Mouse (Mus musculus) effector memory CD4-positive, alpha-beta T cell, adult 5 months (primary cell): ENCODE data around the gene Prr7. TPM values are rescaled to one million over a fixed set of nuclear protein-coding genes. Genes with fewer than 3 reads are reported as not detected.

Experiments used
- polyA plus RNA-seq: library from polyadenylated mRNA; unstranded; fragments of 100-300 nt; shearing (Covaris generic); gene quantifications from one replicate; pipeline ENCODE4 v1.2.1, GENCODE M21; 2017

Prr7 gene
- polyA plus RNA-seq: 17.7 TPM

DNA sequence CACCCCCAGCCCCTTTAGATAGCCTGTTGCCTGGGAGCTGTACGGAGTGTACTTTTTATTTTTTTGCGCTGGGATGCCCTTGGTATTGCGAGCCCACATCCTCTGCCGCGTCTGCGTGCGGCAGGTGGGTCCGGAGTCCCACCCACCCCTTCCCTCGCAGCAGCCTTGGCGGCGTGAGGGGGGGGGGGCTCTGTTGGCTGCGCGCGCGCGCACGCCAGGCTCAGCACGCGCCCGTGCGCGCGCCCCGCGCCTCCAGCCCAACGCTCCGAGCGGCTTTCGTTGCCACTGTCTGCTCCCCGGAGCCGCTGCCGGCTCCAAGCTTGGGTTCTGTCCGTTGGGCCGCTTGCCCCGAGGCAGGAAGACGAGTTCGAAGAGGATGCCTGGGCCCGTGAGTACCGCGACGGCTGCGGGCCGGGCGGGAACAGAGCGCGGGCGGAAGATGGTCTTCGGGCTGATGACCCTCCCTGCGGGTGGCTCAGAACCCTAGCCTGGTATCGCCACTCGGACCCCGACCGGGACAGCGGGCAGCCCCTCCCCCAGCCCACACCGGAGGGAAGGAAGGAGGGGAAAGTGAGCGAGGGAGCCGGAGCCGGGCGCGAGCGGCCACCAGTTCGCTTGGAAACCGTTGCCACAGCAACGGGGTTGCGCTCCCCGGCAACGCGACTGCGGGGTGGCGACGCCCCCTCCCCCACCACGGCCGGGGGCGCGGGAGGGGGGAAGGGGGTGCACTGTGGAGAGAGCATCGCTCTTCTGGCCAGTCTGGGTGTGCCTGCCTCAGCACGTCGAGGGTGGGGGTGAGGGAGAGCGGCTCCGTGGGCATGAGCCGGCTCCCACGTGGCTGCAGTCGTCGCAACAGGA, at the start of gene Prr7:
Prr7 (plus strand) TSS at position 241 of the 858 bp plus-strand sequence.

GRCm38 (mm10) chr13:55414743-55415380, 49.2 kb upstream of the Prr7 start, which contains the start of gene Pfn3:
Pfn3 (minus strand) TSS chr13:55415232.

GRCm38 (mm10) chr13:55426613-55427012, 37.5 kb upstream of the Prr7 start, which contains the start of gene F12:
F12 (minus strand) TSS chr13:55426793.

DNA sequence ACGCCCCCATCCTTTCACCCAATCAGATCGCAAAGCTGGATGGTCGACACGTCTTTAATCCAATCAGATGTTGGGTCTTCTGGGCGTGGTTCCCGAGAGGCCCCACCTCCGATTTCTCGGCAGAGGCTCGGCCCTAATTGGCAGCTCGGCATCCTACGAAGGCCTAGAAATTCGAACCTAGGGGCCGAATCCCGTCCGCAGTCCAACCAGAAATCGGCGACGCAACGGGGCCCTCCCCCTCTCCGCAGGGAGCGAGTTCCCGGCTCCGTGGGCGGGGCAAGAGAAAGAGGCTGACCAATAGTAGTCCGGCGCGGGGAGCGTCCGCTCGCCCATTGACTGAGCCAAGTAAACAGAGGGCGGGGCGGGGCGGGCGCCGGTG, 19.1 kb upstream of the Prr7 start, which contains the start of gene Grk6:
Grk6 (plus strand) TSS at position 136 of the 379 bp plus-strand sequence.

DNA sequence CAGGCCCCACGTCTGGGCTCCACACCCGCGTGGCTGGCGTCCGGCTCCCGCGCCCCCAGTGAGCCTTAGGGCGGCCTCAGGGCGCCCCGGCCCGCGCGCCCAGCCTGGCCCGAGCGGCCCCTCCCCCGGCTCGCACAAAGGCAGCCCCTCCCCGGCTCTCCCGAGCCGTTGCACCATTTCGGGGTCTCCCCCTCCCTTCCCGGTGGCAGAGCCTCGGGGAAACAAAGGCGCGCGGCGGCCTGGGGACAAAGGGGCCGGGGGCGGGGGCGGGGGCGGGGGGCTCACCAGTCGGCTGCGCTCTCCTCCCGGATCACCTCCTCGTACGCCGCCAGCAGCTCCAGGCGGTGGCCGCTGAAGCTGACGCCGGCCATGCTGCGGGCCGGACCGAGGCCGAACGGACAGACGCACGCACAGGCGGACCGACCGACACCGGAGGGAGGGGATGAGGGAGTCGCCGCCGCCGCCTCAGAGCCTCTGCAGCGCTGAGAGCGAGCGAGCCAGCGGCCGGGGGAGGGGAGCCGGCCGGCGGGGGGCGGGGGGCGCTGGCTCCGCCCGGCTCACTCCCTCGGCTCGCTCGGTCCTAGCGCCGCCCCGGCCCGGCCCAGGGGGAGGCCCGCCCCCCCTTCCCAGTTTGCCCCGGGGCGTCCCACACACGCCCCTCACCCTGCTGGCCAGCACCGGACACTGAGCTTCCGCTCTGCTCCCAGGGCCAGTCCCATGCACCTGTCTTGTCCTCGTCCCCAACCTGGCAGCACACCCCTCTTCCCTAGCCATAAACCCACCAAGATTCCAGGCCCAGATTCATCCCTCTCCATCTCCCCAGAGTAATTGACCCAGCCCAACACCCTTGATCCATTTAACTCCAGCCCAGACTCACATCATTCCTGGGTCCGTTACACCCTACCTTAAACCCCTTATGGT, 23.8 kb downstream of the Prr7 start, which contains the start of gene Dbn1:
Dbn1 (minus strand) TSS at position 534 of the 921 bp plus-strand sequence.

GRCm38 (mm10) chr13:55513111-55513748, 49.2 kb downstream of the Prr7 start, which contains the start of gene Pdlim7:
Pdlim7 (minus strand) TSS chr13:55513676.

Other genes with a start within 250 kb of the Prr7 start
- 243 TPM for gene Prelid1, start 143.8 kb upstream of the Prr7 start, polyA plus RNA-seq
- gene Rab24, start 142.3 kb upstream of the Prr7 start, polyA plus RNA-seq: 90.5 TPM
- gene Mxd3, start 134.4 kb upstream of the Prr7 start, polyA plus RNA-seq: 1.1 TPM
- gene Lman2, start 101.5 kb upstream of the Prr7 start, polyA plus RNA-seq: 121 TPM
- 82.6 TPM for gene Rgs14, start 94.5 kb upstream of the Prr7 start, polyA plus RNA-seq
- gene Slc34a1, start 66.1 kb upstream of the Prr7 start, polyA plus RNA-seq: not detected
- gene Pfn3, start 49.0 kb upstream of the Prr7 start, polyA plus RNA-seq: not detected
- gene F12, start 37.5 kb upstream of the Prr7 start, polyA plus RNA-seq: not detected
- 328 TPM for gene Grk6, start 19.2 kb upstream of the Prr7 start, polyA plus RNA-seq
- gene Dbn1, start 23.8 kb downstream of the Prr7 start, polyA plus RNA-seq: not detected
- 10.0 TPM for gene Pdlim7, start 49.4 kb downstream of the Prr7 start, polyA plus RNA-seq
- 0.24 TPM for gene Dok3, start 65.0 kb downstream of the Prr7 start, polyA plus RNA-seq
- 60.4 TPM for gene Ddx41, start 72.4 kb downstream of the Prr7 start, polyA plus RNA-seq
- 63.5 TPM for gene Fam193b, start 106.9 kb downstream of the Prr7 start, polyA plus RNA-seq
- 214 TPM for gene Tmed9, start 109.5 kb downstream of the Prr7 start, polyA plus RNA-seq
- gene B4galt7, start 135.6 kb downstream of the Prr7 start, polyA plus RNA-seq: 28.4 TPM
- 16.7 TPM for gene Caml, start 158.7 kb downstream of the Prr7 start, polyA plus RNA-seq
- gene Ddx46, start 170.8 kb downstream of the Prr7 start, polyA plus RNA-seq: 68.8 TPM
- gene B230219D22Rik, start 228.9 kb downstream of the Prr7 start, polyA plus RNA-seq: 31.6 TPM